Mouse (Mus musculus) liver, embryonic 14.5 days (tissue): ENCODE measurements around the gene Rbms3.

Source experiments
- CTCF ChIP-seq: IDR thresholded peaks from 2 replicates; pipeline ENCODE4 v1.5.1; 2016; ENCODE audit warnings: antibody characterized with exemption, low read depth, control low read depth
- EP300 ChIP-seq: IDR thresholded peaks from 2 replicates; pipeline ENCODE4 v1.6.1; 2016; ENCODE audit warnings: antibody characterized with exemption, low read depth

- TF ChIP-seq CTCF: no peak
- TF ChIP-seq EP300: peak; percentile 47; the same call in 1 of the 2 replicates
Measured at GRCm38 (mm10) chr9:116832822-116833221, 796.9 kb downstream of the Rbms3 start.
